Mouse (Mus musculus): Measurements from ENCODE around the gene Ddb2. TPM values are rescaled to one million over a fixed set of nuclear protein-coding genes. Genes with fewer than 3 reads are reported as not detected.

Ddb2 gene
- polyA plus RNA-seq, 1 experiment from 2014 or later = 13.5 TPM

DNA sequence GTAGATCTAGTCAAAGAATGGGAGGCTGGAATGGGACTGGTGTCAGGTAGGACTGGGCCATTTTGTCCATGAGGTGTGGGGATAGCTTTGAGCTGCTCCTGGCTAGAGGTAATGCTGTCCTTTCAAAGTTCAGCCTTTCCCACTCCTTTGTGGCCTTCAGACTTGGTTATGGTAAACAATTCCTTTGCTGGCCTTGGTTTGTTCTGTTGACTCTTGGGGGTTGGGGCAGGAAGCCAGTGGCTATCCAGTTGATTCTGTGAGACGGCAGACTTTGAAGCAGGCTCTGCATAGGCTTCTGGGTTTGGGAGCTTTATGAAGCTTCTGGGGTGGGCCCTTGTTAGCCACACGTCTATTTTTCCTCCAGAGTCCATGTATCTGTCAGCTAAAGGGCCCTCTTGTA lies 31.9 kb upstream of the Ddb2 start:
- H3K36me3 ChIP-seq (ENCODE audit: control insufficient read depth, insufficient read depth, low read length) = peaks cover 49% of the 10 kb centered on the region
- no peak for ATAC-seq (ENCODE audit: low read depth)
- 93% methylated on average over 2 of the region's 2 CpGs for WGBS

DNA sequence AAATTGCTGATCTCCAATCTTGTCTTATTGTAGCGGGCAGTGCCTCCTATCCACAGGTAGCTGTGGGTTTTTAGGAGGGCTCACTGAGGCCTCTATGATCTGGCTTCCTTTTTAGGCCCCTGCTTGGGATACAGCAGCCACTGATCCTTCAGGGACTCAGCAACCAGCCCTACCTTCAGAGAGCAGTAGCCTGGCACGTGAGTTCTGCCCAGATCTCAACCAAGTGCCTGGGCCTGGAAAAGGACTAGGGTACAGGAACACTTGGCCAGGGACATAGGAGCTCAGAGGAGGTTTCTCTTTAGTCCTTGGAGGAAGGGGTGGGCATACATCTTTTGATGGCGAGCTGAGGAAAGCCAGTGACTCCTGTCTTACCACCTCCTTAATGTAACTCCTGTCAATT lies 31.3 kb upstream of the Ddb2 start:
- no peak for ATAC-seq (ENCODE audit: low read depth)
- WGBS = 94% methylated on average over 3 of the region's 3 CpGs

More for the DNA sequence above, 31.9 kb upstream of the Ddb2 start:
- Histone ChIP-seq H3K4me1 (ENCODE audit: control insufficient read depth, insufficient read depth, low read length) (peaks cover 4% of the 10 kb centered on the region; the same call in 1 of the 2 replicates), H3K4me3 (ENCODE audit: low read depth, low read length) (no peak overlapping the region), H3K9ac (replicated peaks; ENCODE audit: low read depth, low read length) (no peak overlapping the region), H3K4me2 (ENCODE audit: low read depth, low read length) (no peak overlapping the region), H3K27ac (ENCODE audit: low read depth, low read length) (no peak overlapping the region), H3K27me3 (ENCODE audit: control insufficient read depth, insufficient read depth, low read length) (no peaks in the 10 kb centered on the region), H3K9me3 (ENCODE audit: control insufficient read depth, low read length) (no peaks in the 10 kb centered on the region)

DNA sequence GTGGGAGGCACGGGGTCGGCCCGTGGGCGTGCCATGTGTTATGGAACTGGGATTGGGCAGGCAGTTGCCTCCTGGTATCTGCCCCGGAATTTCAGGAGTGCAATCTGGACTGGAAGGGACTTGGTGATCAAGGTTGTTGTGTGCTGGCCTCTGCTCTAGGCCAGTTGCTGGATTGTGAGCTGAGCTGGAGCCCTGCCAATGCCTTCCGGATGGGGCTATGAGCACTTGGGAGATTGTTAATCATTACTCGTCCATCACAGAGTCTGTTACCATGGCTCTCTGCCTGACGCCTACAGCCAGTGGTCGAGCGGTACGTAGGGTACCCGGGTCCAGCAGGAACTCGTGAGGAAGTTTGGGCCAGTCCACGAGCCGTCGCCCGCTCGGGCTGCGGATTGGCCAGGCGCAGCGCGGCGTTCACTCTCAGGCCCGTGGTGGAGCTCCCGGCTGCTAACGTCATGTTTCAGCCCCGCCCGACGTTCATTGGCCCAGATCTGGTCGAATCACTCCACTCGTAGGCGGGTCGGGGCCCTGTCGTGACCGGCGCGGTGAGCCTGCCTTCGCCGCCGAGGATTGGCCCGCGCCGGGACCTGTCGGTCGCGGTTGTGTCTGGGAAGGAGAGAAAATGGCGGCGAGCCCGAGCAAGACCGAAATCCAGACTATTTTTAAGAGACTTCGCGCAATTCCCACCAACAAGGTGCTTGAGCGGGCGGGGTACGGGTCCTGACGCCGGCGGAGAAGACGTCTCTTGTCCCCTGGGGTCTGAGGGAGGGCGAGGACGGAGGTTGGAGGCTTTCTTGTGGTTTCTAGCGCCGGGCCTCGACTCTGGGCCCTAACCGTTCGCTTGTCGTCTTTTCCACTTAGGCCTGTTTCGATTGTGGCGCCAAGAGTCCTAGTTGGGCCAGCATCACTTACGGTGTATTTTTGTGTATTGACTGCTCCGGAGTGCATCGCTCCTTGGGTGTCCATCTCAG lies 28.2 kb upstream of the Ddb2 start, which contains the start of gene Arfgap2:
Gene Arfgap2, plus strand, starts transcription at position 264 of the 971 bp plus-strand sequence.
- H3K27ac ChIP-seq (ENCODE audit: low read depth, low read length) = peak within 1 kb of the TSS; percentile 89
- peak within 1 kb of the TSS; percentile 78 for H3K4me3 ChIP-seq (ENCODE audit: low read depth, low read length)
- H3K4me2 ChIP-seq (ENCODE audit: low read depth, low read length) = peak within 1 kb of the TSS; percentile 62
- peaks cover 4% of the 10 kb centered on the region; the same call in 1 of the 2 replicates for H3K4me1 ChIP-seq (ENCODE audit: control insufficient read depth, insufficient read depth, low read length)
- peak within 1 kb of the TSS; percentile 90 for H3K9ac ChIP-seq (replicated peaks; ENCODE audit: low read depth, low read length)
- H3K27me3 ChIP-seq (ENCODE audit: control insufficient read depth, insufficient read depth, low read length) = no peaks in the 10 kb centered on the region
- ATAC-seq (ENCODE audit: low read depth) = peak; percentile 99
- WGBS = 1% methylated on average over 72 of the region's 72 CpGs
- H3K9me3 ChIP-seq (ENCODE audit: control insufficient read depth, low read length) = no peaks in the 10 kb centered on the region
- peaks cover 30% of the 10 kb centered on the region for H3K36me3 ChIP-seq (ENCODE audit: control insufficient read depth, insufficient read depth, low read length)

More for the DNA sequence above, 31.3 kb upstream of the Ddb2 start:
- Histone ChIP-seq H3K27ac (ENCODE audit: low read depth, low read length) (no peak overlapping the region), H3K4me3 (ENCODE audit: low read depth, low read length) (no peak overlapping the region), H3K4me1 (ENCODE audit: control insufficient read depth, insufficient read depth, low read length) (peaks cover 4% of the 10 kb centered on the region; the same call in 1 of the 2 replicates), H3K36me3 (ENCODE audit: control insufficient read depth, insufficient read depth, low read length) (peaks cover 43% of the 10 kb centered on the region), H3K9me3 (ENCODE audit: control insufficient read depth, low read length) (no peaks in the 10 kb centered on the region), H3K27me3 (ENCODE audit: control insufficient read depth, insufficient read depth, low read length) (no peaks in the 10 kb centered on the region), H3K4me2 (ENCODE audit: low read depth, low read length) (no peak overlapping the region), H3K9ac (replicated peaks; ENCODE audit: low read depth, low read length) (no peak overlapping the region)

DNA sequence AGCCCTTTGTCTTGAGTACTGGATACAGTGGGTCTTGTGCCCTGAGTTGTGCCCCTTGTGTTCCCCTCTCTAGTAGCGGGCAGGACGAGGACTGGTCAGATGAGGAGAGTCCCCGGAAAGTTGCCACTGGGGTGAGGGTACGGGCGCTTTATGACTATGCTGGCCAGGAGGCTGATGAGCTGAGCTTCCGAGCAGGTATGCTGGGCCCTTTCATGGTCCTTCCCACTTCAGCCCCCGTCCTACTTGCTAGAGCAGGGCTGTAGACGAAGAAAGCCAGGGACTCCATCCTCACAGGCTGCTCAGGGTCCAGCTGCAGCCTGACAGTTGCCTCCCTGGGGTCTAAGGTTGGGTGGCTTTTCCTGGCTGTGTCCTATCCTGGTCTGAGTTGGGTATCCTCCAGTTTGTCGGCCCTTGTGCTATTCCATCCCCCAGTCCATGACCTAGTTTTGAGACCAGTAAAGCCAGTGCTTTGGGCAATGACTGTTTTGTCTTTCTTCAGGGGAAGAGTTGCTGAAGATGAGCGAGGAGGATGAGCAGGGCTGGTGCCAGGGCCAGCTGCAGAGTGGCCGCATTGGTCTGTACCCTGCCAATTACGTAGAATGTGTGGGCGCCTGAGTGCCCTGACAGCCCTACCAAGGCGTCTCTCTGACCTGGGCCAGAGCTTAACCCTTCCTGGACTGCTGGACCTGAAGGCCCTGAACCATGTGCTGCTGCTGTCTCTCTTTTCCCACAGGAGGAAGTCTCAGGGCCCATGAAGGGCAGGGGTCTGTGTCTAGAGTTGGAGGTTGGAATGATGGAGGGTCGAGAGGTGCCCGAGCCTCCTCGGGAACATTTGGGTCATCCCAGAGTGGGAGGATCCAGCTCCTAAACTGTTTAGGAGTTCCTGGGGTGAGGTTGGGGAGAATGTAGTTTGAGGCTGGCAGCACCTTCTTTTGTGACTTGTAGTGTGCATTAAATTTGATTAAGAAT lies 27.2 kb upstream of the Ddb2 start:
- Histone ChIP-seq H3K36me3 (ENCODE audit: control insufficient read depth, insufficient read depth, low read length) (peaks cover 21% of the 10 kb centered on the region), H3K9me3 (ENCODE audit: control insufficient read depth, low read length) (no peaks in the 10 kb centered on the region), H3K9ac (replicated peaks; ENCODE audit: low read depth, low read length) (peak overlapping the region; percentile 62), H3K4me3 (ENCODE audit: low read depth, low read length) (peak overlapping the region; percentile 78), H3K4me1 (ENCODE audit: control insufficient read depth, insufficient read depth, low read length) (peaks cover 4% of the 10 kb centered on the region; the same call in 1 of the 2 replicates), H3K27ac (ENCODE audit: low read depth, low read length) (peak overlapping the region; percentile 89), H3K4me2 (ENCODE audit: low read depth, low read length) (peak overlapping the region; percentile 62), H3K27me3 (ENCODE audit: control insufficient read depth, insufficient read depth, low read length) (no peaks in the 10 kb centered on the region)
- ATAC-seq (ENCODE audit: low read depth) = no peak
- WGBS = 85% methylated on average over 17 of the region's 17 CpGs

DNA sequence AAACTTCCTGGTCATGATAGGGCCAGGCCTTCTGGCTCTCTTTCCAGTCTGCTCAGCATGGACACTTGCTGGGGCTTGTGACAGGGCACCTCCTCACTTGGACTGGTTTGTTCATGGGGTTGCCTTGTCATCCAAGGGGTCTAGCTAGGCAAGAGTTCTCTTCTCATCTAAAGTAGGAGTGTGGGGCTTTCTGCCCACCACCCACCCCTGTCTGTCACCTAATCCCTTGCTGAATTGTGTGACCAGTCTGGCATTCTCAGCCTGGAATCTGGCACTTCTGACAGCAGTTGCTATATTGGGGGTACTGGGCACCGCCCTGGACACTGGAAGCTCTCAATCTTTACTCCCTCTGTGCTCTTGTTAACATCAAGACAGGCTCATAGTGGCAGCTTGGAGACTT lies 22.7 kb upstream of the Ddb2 start:
- ATAC-seq (ENCODE audit: low read depth) = no peak
- Histone ChIP-seq H3K9ac (replicated peaks; ENCODE audit: low read depth, low read length) (no peak overlapping the region), H3K4me1 (ENCODE audit: control insufficient read depth, insufficient read depth, low read length) (peaks cover 23% of the 10 kb centered on the region), H3K9me3 (ENCODE audit: control insufficient read depth, low read length) (no peaks in the 10 kb centered on the region), H3K27ac (ENCODE audit: low read depth, low read length) (no peak overlapping the region), H3K27me3 (ENCODE audit: control insufficient read depth, insufficient read depth, low read length) (peaks cover 11% of the 10 kb centered on the region), H3K4me3 (ENCODE audit: low read depth, low read length) (no peak overlapping the region), H3K4me2 (ENCODE audit: low read depth, low read length) (no peak overlapping the region), H3K36me3 (ENCODE audit: control insufficient read depth, insufficient read depth, low read length) (no peaks in the 10 kb centered on the region)
- WGBS = 90% methylated on average over 1 of the region's 1 CpGs

DNA sequence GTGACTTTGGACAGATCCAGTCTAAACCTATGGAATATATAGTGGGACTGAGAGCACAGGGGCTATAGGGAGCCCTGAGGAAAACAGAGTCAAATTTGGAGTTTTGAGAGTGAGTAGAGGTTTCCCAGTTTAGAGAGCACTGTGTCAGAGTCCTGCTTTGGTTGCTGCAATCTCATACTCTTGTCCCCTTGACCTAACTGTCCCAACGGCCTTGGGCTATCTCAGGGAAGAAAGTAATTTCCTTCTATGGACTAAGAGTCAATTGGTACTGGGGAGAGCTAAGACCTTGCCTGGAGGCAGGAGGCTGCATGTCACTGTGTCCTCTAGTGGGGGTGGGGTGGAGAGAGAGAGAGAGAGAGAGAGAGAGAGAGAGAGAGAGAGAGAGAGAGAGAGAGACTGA lies 22.0 kb upstream of the Ddb2 start:
- Histone ChIP-seq H3K4me1 (ENCODE audit: control insufficient read depth, insufficient read depth, low read length) (peaks cover 19% of the 10 kb centered on the region), H3K4me3 (ENCODE audit: low read depth, low read length) (no peak overlapping the region), H3K9me3 (ENCODE audit: control insufficient read depth, low read length) (no peaks in the 10 kb centered on the region), H3K9ac (replicated peaks; ENCODE audit: low read depth, low read length) (no peak overlapping the region), H3K27me3 (ENCODE audit: control insufficient read depth, insufficient read depth, low read length) (peaks cover 12% of the 10 kb centered on the region), H3K36me3 (ENCODE audit: control insufficient read depth, insufficient read depth, low read length) (no peaks in the 10 kb centered on the region), H3K4me2 (ENCODE audit: low read depth, low read length) (peak overlapping the region; percentile 95; the same call in 1 of the 2 replicates), H3K27ac (ENCODE audit: low read depth, low read length) (no peak overlapping the region)
- no peak for ATAC-seq (ENCODE audit: low read depth)
- 58% methylated on average over 1 of the region's 1 CpGs for WGBS

DNA sequence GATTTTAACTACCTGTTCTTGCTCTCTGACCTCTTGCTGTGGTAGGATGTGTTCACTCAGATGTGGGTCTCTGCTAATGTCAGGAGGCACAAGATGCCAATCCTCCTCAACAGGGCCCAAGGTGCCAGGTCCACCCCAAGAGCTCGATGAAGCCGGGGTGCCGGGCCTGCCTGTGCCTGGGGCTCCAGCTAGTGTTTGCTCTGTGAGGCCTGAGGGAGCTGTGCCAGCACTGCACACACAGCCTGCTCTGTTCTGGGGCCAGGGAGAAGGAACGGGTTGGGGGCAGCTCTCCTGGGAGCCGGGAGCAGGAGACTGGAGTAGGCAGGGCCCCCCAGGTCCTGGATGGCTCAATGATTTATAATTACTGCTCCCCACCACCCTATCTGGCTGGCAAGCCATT lies 21.3 kb upstream of the Ddb2 start:
- Histone ChIP-seq H3K27ac (ENCODE audit: low read depth, low read length) (0 out of 2 replicates have a peak overlapping the region, but pooled peaks have one; percentile 34), H3K4me3 (ENCODE audit: low read depth, low read length) (peak overlapping the region; percentile 47), H3K4me2 (ENCODE audit: low read depth, low read length) (peak overlapping the region; percentile 95), H3K9me3 (ENCODE audit: control insufficient read depth, low read length) (no peaks in the 10 kb centered on the region), H3K9ac (replicated peaks; ENCODE audit: low read depth, low read length) (peak overlapping the region; percentile 25), H3K36me3 (ENCODE audit: control insufficient read depth, insufficient read depth, low read length) (no peaks in the 10 kb centered on the region), H3K27me3 (ENCODE audit: control insufficient read depth, insufficient read depth, low read length) (peaks cover 12% of the 10 kb centered on the region), H3K4me1 (ENCODE audit: control insufficient read depth, insufficient read depth, low read length) (peaks cover 19% of the 10 kb centered on the region)
- 49% methylated on average over 5 of the region's 5 CpGs for WGBS
- ATAC-seq (ENCODE audit: low read depth) = peak; percentile 44; the same call in 1 of the 2 replicates

DNA sequence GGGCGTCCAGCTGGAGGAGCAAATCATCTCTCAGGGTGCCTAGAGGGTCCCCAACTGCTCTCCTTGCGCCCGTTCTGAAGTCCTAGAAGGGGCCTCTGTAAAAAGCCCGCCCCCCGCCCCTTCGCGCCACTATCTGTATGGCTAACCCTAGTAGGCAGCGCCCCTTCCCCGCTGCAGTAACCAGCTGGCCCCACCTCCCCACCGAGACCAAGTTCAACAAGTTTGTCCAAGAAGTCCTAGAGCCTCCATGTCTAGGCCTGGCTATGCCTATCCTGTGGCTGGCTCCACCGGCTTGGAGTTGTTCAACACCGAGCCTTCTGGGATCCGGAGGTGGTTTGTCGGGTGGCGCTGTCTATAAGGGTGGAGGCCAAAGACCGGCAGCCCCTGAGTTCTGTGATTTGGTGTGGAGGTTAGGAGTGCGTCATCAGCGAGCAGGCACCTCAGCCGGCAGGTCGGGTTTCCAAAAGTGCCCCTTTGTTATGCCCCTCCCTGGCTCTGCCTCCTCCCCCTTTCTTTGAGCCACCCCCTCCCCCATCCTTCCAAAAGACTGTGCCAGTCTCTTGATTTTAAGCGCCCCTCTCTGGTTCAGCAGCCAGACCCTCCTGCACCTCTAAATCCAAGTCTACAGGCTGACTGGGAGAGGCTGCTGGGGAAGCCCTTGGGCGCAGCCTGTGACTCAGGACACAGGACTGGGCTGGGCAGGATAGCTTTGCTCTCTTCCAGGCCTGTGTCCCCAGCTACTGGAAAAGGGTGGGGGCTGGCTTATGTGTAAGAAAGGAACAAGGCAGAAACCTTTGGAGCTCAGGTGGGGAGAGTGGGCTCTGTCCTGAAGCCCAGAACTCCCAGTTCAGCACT lies 20.6 kb upstream of the Ddb2 start:
- Histone ChIP-seq H3K9ac (replicated peaks; ENCODE audit: low read depth, low read length) (peak overlapping the region; percentile 51), H3K4me1 (ENCODE audit: control insufficient read depth, insufficient read depth, low read length) (peaks cover 19% of the 10 kb centered on the region), H3K27ac (ENCODE audit: low read depth, low read length) (peak overlapping the region; percentile 34; the same call in 1 of the 2 replicates), H3K36me3 (ENCODE audit: control insufficient read depth, insufficient read depth, low read length) (no peaks in the 10 kb centered on the region), H3K9me3 (ENCODE audit: control insufficient read depth, low read length) (no peaks in the 10 kb centered on the region), H3K27me3 (ENCODE audit: control insufficient read depth, insufficient read depth, low read length) (peaks cover 12% of the 10 kb centered on the region), H3K4me2 (ENCODE audit: low read depth, low read length) (peak overlapping the region; percentile 95), H3K4me3 (ENCODE audit: low read depth, low read length) (peak overlapping the region; percentile 47)
- ATAC-seq (ENCODE audit: low read depth) = peak; percentile 66
- 2% methylated on average over 22 of the region's 22 CpGs for WGBS
